Mouse (Mus musculus) erythroblast, adult 5-6 weeks (primary cell): ENCODE measurements around the gene Lpp. TPM values are rescaled to one million over a fixed set of nuclear protein-coding genes. Genes with fewer than 3 reads are reported as not detected.

Experiments used
- ATAC-seq: replicated peaks from 2 replicates; pipeline ENCODE4 v1.8.0; 2016; ENCODE audit warnings: moderate number of reproducible peaks, mild to moderate bottlenecking, moderate TSS enrichment, inconsistent platforms; ENCODE audit not compliant: poor library complexity, low FRiP score, severe bottlenecking
- total RNA-seq, 2 experiments: library from RNA; stranded (forward) in 1 of 2; stranded (reverse) in 1 of 2; fragments of 150-400 nt in 1 of 2; fragments of 200-764, 138-1000 nt in 1 of 2; gene quantifications; 2 replicates each; pipeline versions ENCODE4 v1.2.3 to v1.2.4; 2015 to 2017; ENCODE audit warnings: low replicate concordance in 2 of 2

Lpp gene
- total RNA-seq, 2 experiments from 2014 or later, result 2.0 to 3.3 TPM

GRCm38 (mm10) chr16:24595493-24595892 is 202.2 kb downstream of the Lpp start:
- ATAC-seq, result no peak

GRCm38 (mm10) chr16:24598567-24598966 is 205.3 kb downstream of the Lpp start:
- ATAC-seq, result no peak

GRCm38 (mm10) chr16:24599766-24600165 is 206.5 kb downstream of the Lpp start:
- no peak for ATAC-seq

GRCm38 (mm10) chr16:24600260-24600948 is 207.1 kb downstream of the Lpp start:
- no peak for ATAC-seq

GRCm38 (mm10) chr16:24603342-24603741 is 210.0 kb downstream of the Lpp start:
- no peak for ATAC-seq

GRCm38 (mm10) chr16:24607896-24608457 is 214.7 kb downstream of the Lpp start:
- ATAC-seq, result no peak

GRCm38 (mm10) chr16:24619458-24619857 is 226.2 kb downstream of the Lpp start:
- ATAC-seq, result no peak

- no peak for ATAC-seq
Measured at GRCm38 (mm10) chr16:24620021-24620420, 226.7 kb downstream of the Lpp start.

- no peak for ATAC-seq
Measured at GRCm38 (mm10) chr16:24622226-24623194, 229.2 kb downstream of the Lpp start.

- no peak for ATAC-seq
Measured at GRCm38 (mm10) chr16:24624335-24624734, 231.0 kb downstream of the Lpp start.

- ATAC-seq, result no peak
Measured at GRCm38 (mm10) chr16:24625576-24625975, 232.3 kb downstream of the Lpp start.

GRCm38 (mm10) chr16:24628779-24629178 is 235.5 kb downstream of the Lpp start:
- no peak for ATAC-seq

- ATAC-seq, result no peak
Measured at GRCm38 (mm10) chr16:24629218-24630172, 236.2 kb downstream of the Lpp start.

- ATAC-seq, result no peak
Measured at GRCm38 (mm10) chr16:24635381-24635919, 242.1 kb downstream of the Lpp start.

GRCm38 (mm10) chr16:24636894-24637293 is 243.6 kb downstream of the Lpp start:
- no peak for ATAC-seq

- no peak for ATAC-seq
Measured at GRCm38 (mm10) chr16:24641003-24641797, 247.9 kb downstream of the Lpp start.

GRCm38 (mm10) chr16:24643024-24643635 is 249.8 kb downstream of the Lpp start:
- ATAC-seq, result no peak

- ATAC-seq, result no peak
Measured at GRCm38 (mm10) chr16:24644154-24644553, 250.8 kb downstream of the Lpp start.
